Mouse (Mus musculus): ENCODE data around the gene Rgs6.

Rgs6 gene

DNA sequence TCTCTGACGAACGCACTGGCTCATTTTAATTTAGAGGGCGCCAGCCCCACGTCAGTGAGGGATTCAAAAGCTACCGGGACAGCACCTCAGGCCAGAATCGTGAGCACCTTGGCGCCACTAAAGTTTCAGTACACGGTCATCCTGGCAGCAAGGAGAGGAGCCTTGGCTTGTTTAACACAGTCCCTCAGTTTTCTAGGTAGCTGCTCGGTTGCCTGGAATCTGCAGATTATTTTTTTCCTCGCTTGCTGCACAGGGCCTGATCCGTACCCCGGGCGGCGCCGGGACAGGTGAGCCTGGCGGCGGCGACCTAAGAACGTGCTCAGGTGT, 28.4 kb downstream of the Rgs6 start:
- Histone ChIP-seq H3K36me3 (ENCODE audit: insufficient read depth, low read length) (no peaks in the 10 kb centered on the region), H3K27me3 (ENCODE audit: insufficient read depth, low read length) (peaks cover 61% of the 10 kb centered on the region), H3K4me3 (replicated peaks; ENCODE audit: low read length) (peak overlapping the region; percentile 82), H3K4me1 (replicated peaks; ENCODE audit: low read depth, low read length) (peaks cover 17% of the 10 kb centered on the region), H3K9me3 (ENCODE audit: low read length) (no peaks in the 10 kb centered on the region)
- TF ChIP-seq NANOG (IDR thresholded peaks at IDR 0.05; ENCODE audit: borderline replicate concordance, low read length) (no peak), POU5F1 (IDR thresholded peaks at IDR 0.05; ENCODE audit: borderline replicate concordance, low read length) (no peak), CTCF (conservative IDR thresholded peaks at IDR 0.05; ENCODE audit: low read length) (no peak)

DNA sequence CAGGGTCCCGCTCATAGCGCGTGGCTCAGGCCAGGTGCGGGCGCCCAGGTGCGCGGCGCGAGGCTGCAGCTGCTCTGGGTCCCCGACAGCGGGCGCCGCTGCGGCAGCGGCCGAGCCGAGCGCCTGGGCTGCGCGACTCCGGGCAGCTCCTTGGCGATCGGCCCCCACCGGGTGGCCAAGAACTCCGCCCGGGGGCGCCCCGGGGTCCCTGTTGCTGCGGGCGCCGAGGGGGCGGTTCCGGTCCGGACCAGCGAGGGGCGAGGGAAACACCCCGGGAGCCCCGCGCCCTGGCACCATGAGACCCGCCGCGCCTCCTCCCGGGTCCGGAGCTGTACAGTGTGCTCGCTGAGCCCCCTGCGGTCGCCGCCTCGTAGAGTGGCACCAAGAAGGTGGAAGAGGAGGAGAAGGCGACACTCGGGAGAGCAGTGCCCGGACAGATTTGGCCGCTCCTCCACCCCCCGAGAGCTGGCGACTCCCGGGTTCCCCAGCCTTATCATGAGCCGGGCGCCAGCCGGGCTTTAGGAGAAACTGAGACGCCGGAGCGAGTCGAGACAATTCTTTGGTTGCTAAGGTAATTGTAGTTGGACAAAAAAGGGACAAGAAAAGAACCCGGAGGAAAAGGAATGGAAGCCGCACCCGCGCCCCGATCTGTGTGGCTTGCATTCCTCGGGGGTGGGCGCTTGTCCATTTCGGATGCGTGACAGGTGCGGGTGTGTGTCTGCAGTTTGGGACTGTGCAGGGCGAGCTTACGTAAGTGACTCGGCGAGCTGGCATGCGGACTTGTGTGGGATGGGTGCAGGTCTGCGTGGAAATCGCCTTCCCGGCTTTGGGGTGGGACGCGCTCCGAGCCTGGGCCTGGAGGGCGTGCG, 29.0 kb downstream of the Rgs6 start:
- H3K27me3 ChIP-seq (ENCODE audit: insufficient read depth, low read length): peaks cover 67% of the 10 kb centered on the region
- no peaks in the 10 kb centered on the region for H3K36me3 ChIP-seq (ENCODE audit: insufficient read depth, low read length)
- peaks cover 16% of the 10 kb centered on the region for H3K4me1 ChIP-seq (replicated peaks; ENCODE audit: low read depth, low read length)
- H3K4me3 ChIP-seq (replicated peaks; ENCODE audit: low read length): peak overlapping the region; percentile 82
- H3K9me3 ChIP-seq (ENCODE audit: low read length): no peaks in the 10 kb centered on the region
- TF ChIP-seq NANOG (IDR thresholded peaks at IDR 0.05; ENCODE audit: borderline replicate concordance, low read length) (no peak), POU5F1 (IDR thresholded peaks at IDR 0.05; ENCODE audit: borderline replicate concordance, low read length) (no peak), CTCF (conservative IDR thresholded peaks at IDR 0.05; ENCODE audit: low read length) (no peak)

DNA sequence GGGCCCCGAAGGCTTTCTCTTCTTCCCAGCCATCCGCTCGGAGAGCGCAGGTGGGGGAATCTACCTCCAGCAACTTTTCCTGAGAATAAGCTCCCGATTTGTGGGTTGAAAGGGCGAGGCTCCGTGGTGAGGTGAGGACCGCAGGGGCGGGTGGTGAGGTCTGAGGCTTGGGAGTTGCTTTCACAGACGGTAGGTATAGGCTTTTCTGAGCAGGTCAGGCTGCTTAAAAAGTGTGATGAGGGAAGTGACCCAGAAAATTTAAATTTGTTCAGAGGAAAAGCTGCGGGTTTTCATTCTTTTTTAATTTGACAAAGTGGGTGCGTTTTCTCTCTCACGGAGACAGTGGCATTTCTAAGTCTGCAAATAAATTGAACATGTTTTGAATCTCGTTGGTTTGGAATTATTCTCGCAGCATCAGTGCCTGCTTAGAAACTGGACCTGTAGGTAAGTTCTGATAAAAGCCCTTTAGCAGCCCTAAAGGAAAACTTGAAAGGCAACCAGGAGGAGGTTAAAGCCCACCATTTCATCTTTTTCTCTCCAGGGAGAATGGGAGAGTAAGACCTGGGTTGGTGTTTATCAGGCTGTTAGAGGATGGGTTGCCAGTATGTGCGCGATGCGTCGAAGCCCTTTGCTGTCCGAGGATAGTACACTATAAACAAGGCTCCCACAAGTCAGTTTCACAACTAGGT, 29.7 kb downstream of the Rgs6 start:
- H3K9me3 ChIP-seq (ENCODE audit: low read length): no peaks in the 10 kb centered on the region
- no peaks in the 10 kb centered on the region for H3K36me3 ChIP-seq (ENCODE audit: insufficient read depth, low read length)
- H3K4me3 ChIP-seq (replicated peaks; ENCODE audit: low read length): peak overlapping the region; percentile 82
- no peak for TF ChIP-seq CTCF (conservative IDR thresholded peaks at IDR 0.05; ENCODE audit: low read length)
- no peak for TF ChIP-seq POU5F1 (IDR thresholded peaks at IDR 0.05; ENCODE audit: borderline replicate concordance, low read length)
- TF ChIP-seq NANOG (IDR thresholded peaks at IDR 0.05; ENCODE audit: borderline replicate concordance, low read length): no peak
- peaks cover 69% of the 10 kb centered on the region for H3K27me3 ChIP-seq (ENCODE audit: insufficient read depth, low read length)
- peaks cover 16% of the 10 kb centered on the region for H3K4me1 ChIP-seq (replicated peaks; ENCODE audit: low read depth, low read length)

DNA sequence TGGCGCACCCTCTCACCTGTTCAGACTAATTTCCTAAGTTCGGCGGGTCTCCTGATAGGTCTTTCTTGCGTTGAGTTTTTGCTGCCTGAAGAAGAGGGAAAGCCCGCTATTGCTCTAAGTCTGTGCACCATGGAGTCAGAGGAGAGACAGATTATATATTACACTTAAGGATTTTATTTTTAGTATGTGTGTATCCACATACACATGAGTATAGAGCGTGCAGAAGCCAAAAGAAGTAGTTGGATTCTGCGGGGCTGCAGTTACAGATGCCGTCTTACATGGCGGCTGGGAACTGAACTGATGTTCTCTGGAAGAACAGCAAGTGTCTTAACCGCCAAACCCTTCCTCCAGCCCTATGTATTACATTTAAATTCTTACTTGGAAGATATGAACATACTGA, 52.3 kb downstream of the Rgs6 start:
- no peaks in the 10 kb centered on the region for H3K4me1 ChIP-seq (replicated peaks; ENCODE audit: low read depth, low read length)
- H3K4me3 ChIP-seq (replicated peaks; ENCODE audit: low read length): peak overlapping the region; percentile 62
- H3K9me3 ChIP-seq (ENCODE audit: low read length): no peaks in the 10 kb centered on the region
- no peaks in the 10 kb centered on the region for H3K36me3 ChIP-seq (ENCODE audit: insufficient read depth, low read length)
- no peaks in the 10 kb centered on the region for H3K27me3 ChIP-seq (ENCODE audit: insufficient read depth, low read length)
- no peak for TF ChIP-seq POU5F1 (IDR thresholded peaks at IDR 0.05; ENCODE audit: borderline replicate concordance, low read length)
- TF ChIP-seq NANOG (IDR thresholded peaks at IDR 0.05; ENCODE audit: borderline replicate concordance, low read length): no peak
- no peak for TF ChIP-seq CTCF (conservative IDR thresholded peaks at IDR 0.05; ENCODE audit: low read length)

DNA sequence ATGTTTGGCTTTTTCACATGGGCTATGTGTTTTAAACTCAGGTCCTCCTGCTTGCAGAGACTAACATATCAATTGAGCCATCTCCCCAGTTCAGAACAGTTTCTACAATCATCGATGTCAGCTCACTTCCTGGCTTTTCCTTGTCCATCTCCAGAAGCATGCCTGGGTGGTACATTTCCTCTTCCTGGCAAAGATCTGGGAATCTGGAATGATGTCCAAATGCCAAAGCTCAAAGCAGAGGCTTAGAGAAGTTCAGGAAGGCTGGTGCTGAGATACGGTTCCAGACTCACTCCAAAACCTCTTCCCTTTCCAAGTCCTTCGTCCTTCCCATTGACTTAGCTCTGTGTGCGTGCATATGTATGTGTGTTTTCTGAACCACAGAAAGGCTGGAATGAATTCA, 59.8 kb downstream of the Rgs6 start:
- TF ChIP-seq CTCF (conservative IDR thresholded peaks at IDR 0.05; ENCODE audit: low read length) (no peak), POU5F1 (IDR thresholded peaks at IDR 0.05; ENCODE audit: borderline replicate concordance, low read length) (no peak), NANOG (IDR thresholded peaks at IDR 0.05; ENCODE audit: borderline replicate concordance, low read length) (no peak)
- no peaks in the 10 kb centered on the region for H3K4me1 ChIP-seq (replicated peaks; ENCODE audit: low read depth, low read length)
- no peaks in the 10 kb centered on the region for H3K36me3 ChIP-seq (ENCODE audit: insufficient read depth, low read length)
- H3K27me3 ChIP-seq (ENCODE audit: insufficient read depth, low read length): no peaks in the 10 kb centered on the region
- no peaks in the 10 kb centered on the region for H3K9me3 ChIP-seq (ENCODE audit: low read length)
- H3K4me3 ChIP-seq (replicated peaks; ENCODE audit: low read length): no peak overlapping the region

DNA sequence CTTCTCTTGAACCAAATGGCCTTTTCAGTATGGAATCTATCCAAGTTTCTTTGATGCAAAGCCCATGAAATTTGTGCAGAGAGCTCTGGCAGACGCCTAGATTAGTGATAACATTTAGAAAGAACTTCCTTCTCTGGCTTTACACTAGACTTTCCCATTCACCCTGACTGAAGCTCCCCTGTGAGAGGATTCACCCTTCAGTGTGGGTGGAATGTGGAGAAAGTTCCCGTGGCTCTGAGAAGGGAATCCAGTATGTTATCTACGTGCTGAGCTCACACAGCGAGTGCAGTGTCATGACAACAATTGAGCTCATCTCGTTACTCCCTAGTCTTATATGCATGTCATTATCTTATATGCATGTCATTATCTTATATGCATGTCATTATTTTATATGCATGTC, 61.9 kb downstream of the Rgs6 start:
- Histone ChIP-seq H3K27me3 (ENCODE audit: insufficient read depth, low read length) (no peaks in the 10 kb centered on the region), H3K4me3 (replicated peaks; ENCODE audit: low read length) (no peak overlapping the region), H3K36me3 (ENCODE audit: insufficient read depth, low read length) (no peaks in the 10 kb centered on the region), H3K4me1 (replicated peaks; ENCODE audit: low read depth, low read length) (no peaks in the 10 kb centered on the region), H3K9me3 (ENCODE audit: low read length) (no peaks in the 10 kb centered on the region)
- TF ChIP-seq NANOG (IDR thresholded peaks at IDR 0.05; ENCODE audit: borderline replicate concordance, low read length) (no peak), POU5F1 (IDR thresholded peaks at IDR 0.05; ENCODE audit: borderline replicate concordance, low read length) (no peak), CTCF (conservative IDR thresholded peaks at IDR 0.05; ENCODE audit: low read length) (no peak)

DNA sequence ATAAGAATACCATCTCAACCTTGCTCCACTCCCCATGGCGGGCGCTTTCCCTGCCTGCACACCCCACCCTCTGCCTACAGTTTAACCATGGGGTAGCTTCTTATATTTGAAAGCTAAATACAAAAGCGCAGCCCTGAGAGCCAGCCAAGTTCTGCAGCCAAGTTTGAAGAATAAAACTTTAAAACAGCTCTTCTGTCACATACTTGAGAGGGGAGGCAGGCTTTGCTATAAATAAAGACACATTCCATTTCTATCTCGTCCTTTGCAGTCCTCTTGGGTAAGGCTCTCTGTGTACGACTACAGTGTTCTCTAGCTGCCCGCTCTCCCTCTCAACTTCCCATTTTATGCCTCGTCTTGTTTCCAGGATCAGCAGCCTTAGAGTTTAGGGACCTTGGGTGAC, 76.5 kb downstream of the Rgs6 start:
- TF ChIP-seq NANOG (IDR thresholded peaks at IDR 0.05; ENCODE audit: borderline replicate concordance, low read length) (no peak), POU5F1 (IDR thresholded peaks at IDR 0.05; ENCODE audit: borderline replicate concordance, low read length) (no peak), CTCF (conservative IDR thresholded peaks at IDR 0.05; ENCODE audit: low read length) (no peak)
- Histone ChIP-seq H3K4me3 (replicated peaks; ENCODE audit: low read length) (no peak overlapping the region), H3K4me1 (replicated peaks; ENCODE audit: low read depth, low read length) (no peaks in the 10 kb centered on the region), H3K9me3 (ENCODE audit: low read length) (no peaks in the 10 kb centered on the region), H3K27me3 (ENCODE audit: insufficient read depth, low read length) (no peaks in the 10 kb centered on the region), H3K36me3 (ENCODE audit: insufficient read depth, low read length) (no peaks in the 10 kb centered on the region)

DNA sequence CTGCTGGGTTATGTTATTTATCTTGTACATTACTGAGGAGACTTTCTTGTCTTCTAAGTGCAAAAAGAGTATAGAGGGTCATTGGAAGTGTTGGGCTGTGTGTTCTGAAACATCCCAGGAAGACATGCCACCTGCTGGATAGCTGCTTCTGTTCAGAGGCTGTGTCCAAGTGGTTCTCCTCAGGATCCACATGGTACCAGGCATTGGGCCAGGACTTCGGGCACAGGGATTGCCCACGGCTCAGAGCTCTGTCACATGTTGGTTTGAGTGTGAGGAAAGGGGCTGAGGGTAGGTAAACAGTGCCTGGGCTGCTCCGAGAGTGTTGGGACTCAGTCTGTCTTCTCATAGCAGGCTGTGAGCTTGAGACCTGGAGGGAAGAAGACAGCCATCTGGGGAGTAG, 79.3 kb downstream of the Rgs6 start:
- no peaks in the 10 kb centered on the region for H3K27me3 ChIP-seq (ENCODE audit: insufficient read depth, low read length)
- H3K36me3 ChIP-seq (ENCODE audit: insufficient read depth, low read length): no peaks in the 10 kb centered on the region
- H3K4me1 ChIP-seq (replicated peaks; ENCODE audit: low read depth, low read length): no peaks in the 10 kb centered on the region
- H3K9me3 ChIP-seq (ENCODE audit: low read length): no peaks in the 10 kb centered on the region
- TF ChIP-seq POU5F1 (IDR thresholded peaks at IDR 0.05; ENCODE audit: borderline replicate concordance, low read length) (no peak), CTCF (conservative IDR thresholded peaks at IDR 0.05; ENCODE audit: low read length) (no peak), NANOG (IDR thresholded peaks at IDR 0.05; ENCODE audit: borderline replicate concordance, low read length) (no peak)
- no peak overlapping the region for H3K4me3 ChIP-seq (replicated peaks; ENCODE audit: low read length)

Measured in E14TG2a.4 (cell line).